Mouse (Mus musculus): Measurements from ENCODE around the gene Eva1c. TPM values are rescaled to one million over a fixed set of nuclear protein-coding genes. Genes with fewer than 3 reads are reported as not detected.

Gene Eva1c
- polyA plus RNA-seq (2012; rRNA removed) = 2.2 and 3.7 TPM in 2 replicates

DNA sequence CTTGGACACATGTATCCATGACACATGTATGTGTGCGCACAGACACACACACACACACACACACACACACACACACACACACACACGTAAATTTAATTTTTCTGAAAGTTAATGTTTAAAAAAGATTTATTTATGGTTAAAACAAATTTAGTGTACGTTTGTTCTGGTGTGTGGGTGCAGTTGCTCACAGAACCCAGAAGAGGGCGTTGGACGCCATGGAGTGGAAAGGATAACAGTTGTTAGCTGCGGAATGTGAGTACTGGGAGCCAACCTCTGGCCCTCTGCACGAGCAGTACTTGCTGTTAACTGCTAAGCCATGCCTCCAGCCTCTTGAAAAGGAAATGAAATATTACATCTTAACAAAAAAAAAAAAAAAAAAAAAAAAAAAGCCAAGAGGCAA, at the start of gene Eva1c:
TSS of gene Eva1c (plus strand) at position 263 of the 400 bp plus-strand sequence.
- TF ChIP-seq CTCF (IDR thresholded peaks at IDR 0.05; ENCODE audit: borderline replicate concordance, extremely low read depth, insufficient read depth, insufficient read length) (peak; percentile 32; the same call in 1 of the 2 replicates), POLR2A (IDR thresholded peaks at IDR 0.05; ENCODE audit: borderline replicate concordance, extremely low read depth, insufficient read depth, insufficient read length, poor library complexity, severe bottlenecking) (no peak)

DNA sequence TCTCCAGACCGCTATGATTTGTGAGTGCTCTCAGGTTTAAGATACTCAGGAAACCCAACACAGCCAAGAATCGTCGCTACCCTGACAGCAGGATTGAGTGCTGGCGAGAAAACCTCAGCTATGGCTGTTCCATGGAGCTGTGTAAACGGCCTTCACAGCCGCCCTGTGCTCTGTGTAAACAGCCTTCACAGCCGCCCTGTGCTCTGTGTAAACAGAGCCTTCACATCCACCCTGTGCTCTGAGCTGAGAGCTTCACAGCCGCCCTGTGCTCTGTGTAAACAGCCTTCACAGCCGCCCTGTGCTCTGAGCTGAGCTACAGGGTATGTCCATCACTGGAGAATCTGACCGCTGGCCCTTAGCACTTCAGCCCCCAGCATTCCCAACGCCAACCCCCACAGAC, 46.7 kb upstream of the Eva1c start:
- DNase-seq (ENCODE audit: low read depth) = peak; percentile 15
- TF ChIP-seq CTCF (IDR thresholded peaks at IDR 0.05; ENCODE audit: borderline replicate concordance, extremely low read depth, insufficient read depth, insufficient read length) = no peak
- no peak for TF ChIP-seq POLR2A (IDR thresholded peaks at IDR 0.05; ENCODE audit: borderline replicate concordance, extremely low read depth, insufficient read depth, insufficient read length, poor library complexity, severe bottlenecking)

More for the DNA sequence above, at the start of gene Eva1c:
- DNase-seq (ENCODE audit: low read depth) = no peak

DNA sequence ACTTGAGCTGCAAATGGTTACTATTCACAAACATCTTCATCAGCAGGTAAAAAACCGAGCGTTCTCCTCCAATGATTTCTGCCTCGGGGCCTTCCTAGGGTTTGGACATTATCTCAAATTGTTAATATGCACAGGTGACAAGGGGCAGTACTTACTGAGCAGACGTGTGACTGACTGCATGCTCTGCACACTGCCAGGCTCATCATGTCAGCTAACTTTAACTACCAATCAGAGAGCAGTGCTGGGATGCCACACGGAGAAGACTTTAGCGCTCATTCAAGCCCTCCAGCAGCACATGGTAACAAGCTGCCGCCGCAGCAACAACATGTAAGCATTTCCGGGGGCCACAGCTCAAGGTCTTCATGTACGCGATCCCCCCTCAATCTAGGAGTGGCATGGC, 43.2 kb upstream of the Eva1c start:
- TF ChIP-seq POLR2A (IDR thresholded peaks at IDR 0.05; ENCODE audit: borderline replicate concordance, extremely low read depth, insufficient read depth, insufficient read length, poor library complexity, severe bottlenecking) (no peak), CTCF (IDR thresholded peaks at IDR 0.05; ENCODE audit: borderline replicate concordance, extremely low read depth, insufficient read depth, insufficient read length) (no peak)

DNA sequence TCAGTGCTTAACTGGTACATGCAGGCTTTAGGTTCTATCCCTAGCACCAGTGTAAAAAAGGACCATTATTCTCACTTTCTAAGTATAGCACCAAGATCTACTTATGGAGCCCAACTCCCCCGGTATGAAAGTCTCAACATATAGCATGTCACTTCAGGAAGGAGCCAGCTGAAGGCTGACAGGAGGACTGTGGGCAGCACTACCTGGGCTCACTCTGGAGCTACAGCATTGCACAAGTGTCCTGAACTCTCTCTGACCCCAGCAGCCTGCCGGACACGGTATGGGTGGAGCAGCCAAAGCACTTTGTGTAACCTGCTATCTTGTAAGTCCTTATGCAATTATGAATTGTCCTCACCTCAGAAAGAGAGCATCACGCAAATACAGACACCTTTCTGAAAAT, 41.3 kb upstream of the Eva1c start:
- TF ChIP-seq POLR2A (IDR thresholded peaks at IDR 0.05; ENCODE audit: borderline replicate concordance, extremely low read depth, insufficient read depth, insufficient read length, poor library complexity, severe bottlenecking) = no peak
- no peak for TF ChIP-seq CTCF (IDR thresholded peaks at IDR 0.05; ENCODE audit: borderline replicate concordance, extremely low read depth, insufficient read depth, insufficient read length)

More for the DNA sequence above, 43.2 kb upstream of the Eva1c start:
- DNase-seq (ENCODE audit: low read depth) = no peak

DNA sequence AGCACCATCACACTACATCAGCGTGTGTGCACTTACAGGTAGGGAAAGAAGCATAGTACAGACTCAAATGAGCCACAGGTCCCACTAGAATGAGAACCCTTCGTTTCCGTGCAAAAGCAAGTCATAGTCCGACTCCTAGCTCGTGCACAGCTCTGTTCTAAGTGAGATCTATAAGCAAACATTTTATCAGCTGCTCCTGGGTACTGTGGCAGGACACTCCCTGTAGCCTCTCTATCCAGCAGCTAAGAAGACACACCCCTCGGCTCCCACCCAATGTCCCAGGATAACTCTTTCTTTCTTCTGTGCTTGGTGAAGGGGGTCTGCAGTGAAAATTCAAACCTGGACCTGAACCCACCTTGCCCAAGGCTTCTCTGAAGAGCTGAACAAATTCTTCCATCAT, 37.9 kb upstream of the Eva1c start:
- DNase-seq (ENCODE audit: low read depth) = no peak
- TF ChIP-seq CTCF (IDR thresholded peaks at IDR 0.05; ENCODE audit: borderline replicate concordance, extremely low read depth, insufficient read depth, insufficient read length) (no peak), POLR2A (IDR thresholded peaks at IDR 0.05; ENCODE audit: borderline replicate concordance, extremely low read depth, insufficient read depth, insufficient read length, poor library complexity, severe bottlenecking) (no peak)

More for the DNA sequence above, 41.3 kb upstream of the Eva1c start:
- no peak for DNase-seq (ENCODE audit: low read depth)

DNA sequence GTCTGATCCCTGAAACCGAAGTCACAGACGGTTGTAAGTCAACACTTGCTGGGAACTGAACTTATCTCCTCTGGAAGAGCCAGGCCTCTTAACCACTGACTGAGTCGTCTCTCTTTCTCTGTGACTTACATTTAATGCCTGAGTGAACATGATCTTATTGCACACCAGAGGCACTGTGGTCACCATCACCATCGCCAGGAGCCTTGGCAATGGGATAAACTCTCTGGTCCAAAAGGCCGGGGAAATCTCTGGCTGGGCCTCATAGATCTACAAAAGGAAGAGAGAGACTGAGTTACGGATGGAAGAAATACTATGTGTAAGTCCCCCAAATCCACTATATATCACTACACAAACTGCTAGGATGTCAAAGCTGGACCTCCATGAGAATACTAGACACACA, 35.6 kb upstream of the Eva1c start:
- TF ChIP-seq POLR2A (IDR thresholded peaks at IDR 0.05; ENCODE audit: borderline replicate concordance, extremely low read depth, insufficient read depth, insufficient read length, poor library complexity, severe bottlenecking) = no peak
- no peak for TF ChIP-seq CTCF (IDR thresholded peaks at IDR 0.05; ENCODE audit: borderline replicate concordance, extremely low read depth, insufficient read depth, insufficient read length)
- DNase-seq (ENCODE audit: low read depth) = no peak

DNA sequence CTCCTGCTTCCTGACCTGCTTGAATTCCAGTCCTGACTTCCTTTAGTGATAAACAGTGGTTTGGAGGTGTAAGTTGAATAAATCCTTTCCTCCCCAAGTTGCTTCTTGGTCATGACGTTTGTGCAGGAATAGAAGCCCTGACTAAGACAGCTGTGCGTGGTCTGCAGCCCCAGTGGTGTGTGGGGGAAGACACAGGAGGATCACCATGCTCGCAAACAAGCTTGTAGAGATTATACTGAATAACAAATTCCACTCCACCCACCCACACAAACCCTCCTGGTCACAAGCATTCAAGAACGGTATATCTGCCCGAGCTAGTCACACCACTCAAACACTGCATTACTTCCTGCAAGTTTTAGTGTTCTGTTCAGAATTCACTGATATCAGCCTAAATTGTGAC, 34.5 kb upstream of the Eva1c start:
- TF ChIP-seq POLR2A (IDR thresholded peaks at IDR 0.05; ENCODE audit: borderline replicate concordance, extremely low read depth, insufficient read depth, insufficient read length, poor library complexity, severe bottlenecking) = no peak
- TF ChIP-seq CTCF (IDR thresholded peaks at IDR 0.05; ENCODE audit: borderline replicate concordance, extremely low read depth, insufficient read depth, insufficient read length) = no peak
- DNase-seq (ENCODE audit: low read depth) = no peak

DNA sequence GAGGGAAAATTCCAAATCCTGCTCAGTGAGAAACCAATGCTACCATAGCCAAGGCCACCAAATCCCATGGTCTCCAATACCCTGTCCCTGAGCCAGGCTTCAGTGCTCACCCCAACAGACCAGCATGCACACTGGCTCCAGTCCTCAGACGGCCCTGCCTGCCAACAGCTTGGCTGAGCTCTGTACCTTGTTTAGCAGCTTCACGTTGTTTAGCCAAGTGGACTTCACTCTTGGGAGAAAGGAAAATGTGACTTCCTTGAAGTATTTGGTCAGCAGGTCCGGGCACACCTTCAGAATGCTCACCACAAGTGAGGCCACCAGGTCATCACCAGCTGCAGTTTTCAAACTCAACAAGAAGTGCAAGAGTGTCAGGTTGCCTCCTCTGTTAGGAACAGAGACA, 34.0 kb upstream of the Eva1c start:
- no peak for TF ChIP-seq CTCF (IDR thresholded peaks at IDR 0.05; ENCODE audit: borderline replicate concordance, extremely low read depth, insufficient read depth, insufficient read length)
- no peak for TF ChIP-seq POLR2A (IDR thresholded peaks at IDR 0.05; ENCODE audit: borderline replicate concordance, extremely low read depth, insufficient read depth, insufficient read length, poor library complexity, severe bottlenecking)
- DNase-seq (ENCODE audit: low read depth) = no peak

DNA sequence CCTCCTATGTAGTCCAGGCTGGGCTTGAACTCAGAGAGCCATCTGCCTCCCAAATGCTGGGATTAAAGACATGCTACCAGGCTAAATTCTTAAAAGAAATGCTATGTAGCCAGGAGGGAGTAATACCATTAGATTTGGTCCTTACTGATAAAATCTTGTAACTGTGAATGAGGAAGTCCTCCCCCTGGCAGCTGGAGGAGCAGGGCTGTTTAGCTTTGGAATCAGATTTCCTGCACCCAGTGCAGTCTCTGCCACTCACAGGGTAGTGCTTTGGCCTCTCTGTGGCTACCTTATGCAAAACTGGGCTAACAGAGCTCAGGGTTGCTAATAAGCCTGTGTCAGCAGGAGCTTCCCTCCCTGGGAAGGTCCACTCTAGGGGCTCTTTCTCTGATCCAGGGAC, 31.8 kb upstream of the Eva1c start:
- DNase-seq (ENCODE audit: low read depth) = no peak
- no peak for TF ChIP-seq POLR2A (IDR thresholded peaks at IDR 0.05; ENCODE audit: borderline replicate concordance, extremely low read depth, insufficient read depth, insufficient read length, poor library complexity, severe bottlenecking)
- TF ChIP-seq CTCF (IDR thresholded peaks at IDR 0.05; ENCODE audit: borderline replicate concordance, extremely low read depth, insufficient read depth, insufficient read length) = no peak

DNA sequence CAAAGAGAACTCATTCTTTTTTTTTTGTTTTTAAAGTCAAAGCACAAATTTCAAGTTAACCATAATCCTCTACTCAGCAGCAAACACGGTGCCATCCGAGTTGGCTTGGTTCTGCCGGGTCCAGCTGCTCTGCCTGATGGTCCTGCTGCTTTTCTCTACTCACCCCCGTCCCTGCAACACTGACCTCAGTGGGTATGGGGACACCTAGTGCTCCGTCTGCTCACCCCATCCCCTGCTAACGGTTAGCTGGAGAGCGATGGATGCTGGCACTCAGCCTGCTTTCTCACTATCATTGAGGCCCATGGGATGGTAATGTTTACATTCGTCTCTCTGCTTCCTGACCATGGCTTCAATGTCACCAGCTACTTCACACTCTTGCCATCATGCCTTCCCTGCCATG, 28.1 kb upstream of the Eva1c start:
- no peak for DNase-seq (ENCODE audit: low read depth)
- TF ChIP-seq POLR2A (IDR thresholded peaks at IDR 0.05; ENCODE audit: borderline replicate concordance, extremely low read depth, insufficient read depth, insufficient read length, poor library complexity, severe bottlenecking) = no peak

DNA sequence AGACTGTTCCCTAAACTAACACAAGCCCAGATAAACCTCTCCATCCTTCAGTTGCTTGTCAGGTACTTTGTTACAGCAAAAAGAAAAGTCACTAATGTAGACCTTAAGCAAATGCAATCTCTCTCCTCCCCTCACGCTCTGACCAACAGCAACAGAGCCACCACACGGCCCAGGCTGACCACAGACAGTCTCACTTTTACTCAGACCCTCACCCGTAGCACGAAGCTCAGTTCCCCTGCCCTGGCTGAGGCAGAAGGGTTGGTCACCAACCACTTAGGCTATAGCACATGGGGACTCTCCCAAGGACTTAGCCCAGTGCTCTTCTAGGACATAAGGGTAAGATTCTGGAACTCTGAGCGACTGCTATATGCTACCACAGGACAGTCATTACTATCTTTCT, 27.7 kb upstream of the Eva1c start:
- DNase-seq (ENCODE audit: low read depth) = no peak
- TF ChIP-seq CTCF (IDR thresholded peaks at IDR 0.05; ENCODE audit: borderline replicate concordance, extremely low read depth, insufficient read depth, insufficient read length) = no peak
- no peak for TF ChIP-seq POLR2A (IDR thresholded peaks at IDR 0.05; ENCODE audit: borderline replicate concordance, extremely low read depth, insufficient read depth, insufficient read length, poor library complexity, severe bottlenecking)

DNA sequence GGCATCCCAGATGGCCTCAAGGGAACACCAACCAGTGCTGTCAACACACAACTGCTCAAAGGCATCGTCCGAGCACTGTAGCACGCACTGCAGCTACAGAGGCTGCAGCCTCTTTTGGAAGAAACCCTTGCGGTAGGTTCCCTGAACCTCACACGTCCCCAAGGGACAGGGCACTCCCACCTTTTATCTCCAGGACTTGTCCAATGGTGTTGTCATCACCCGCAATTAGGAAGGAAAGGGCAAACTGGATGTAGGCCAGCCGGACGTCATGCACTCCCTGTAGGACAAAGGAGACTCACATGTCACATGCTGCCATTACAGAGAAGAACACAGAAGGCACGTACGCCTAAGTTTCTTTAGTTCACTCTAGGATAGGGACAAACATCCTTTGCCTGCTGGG, 26.7 kb upstream of the Eva1c start:
- no peak for TF ChIP-seq POLR2A (IDR thresholded peaks at IDR 0.05; ENCODE audit: borderline replicate concordance, extremely low read depth, insufficient read depth, insufficient read length, poor library complexity, severe bottlenecking)
- TF ChIP-seq CTCF (IDR thresholded peaks at IDR 0.05; ENCODE audit: borderline replicate concordance, extremely low read depth, insufficient read depth, insufficient read length) = no peak
- no peak for DNase-seq (ENCODE audit: low read depth)

DNA sequence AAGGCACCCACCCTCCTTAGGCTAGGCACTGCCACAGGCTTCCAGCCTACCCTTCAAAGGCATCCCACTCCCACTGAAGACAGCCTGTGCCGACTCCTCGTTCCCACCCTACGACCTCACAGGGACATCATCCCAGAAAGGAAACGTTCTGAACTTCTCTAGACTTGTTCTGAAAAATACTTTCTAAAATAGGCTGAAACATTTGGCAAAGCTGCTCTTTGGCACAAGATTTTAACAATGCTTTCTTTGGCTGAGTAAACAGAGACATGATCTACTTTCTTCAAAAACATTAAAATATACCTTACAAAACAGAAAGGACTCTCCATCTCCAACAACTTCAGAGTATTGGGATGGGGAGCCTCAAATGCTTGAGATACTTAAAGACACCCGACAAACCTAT, 25.3 kb upstream of the Eva1c start:
- DNase-seq (ENCODE audit: low read depth) = no peak
- TF ChIP-seq CTCF (IDR thresholded peaks at IDR 0.05; ENCODE audit: borderline replicate concordance, extremely low read depth, insufficient read depth, insufficient read length) = no peak
- no peak for TF ChIP-seq POLR2A (IDR thresholded peaks at IDR 0.05; ENCODE audit: borderline replicate concordance, extremely low read depth, insufficient read depth, insufficient read length, poor library complexity, severe bottlenecking)

Data from brain, embryonic 14.5 days (tissue).